ENCODE assay signal across 8 mouse cellular contexts in genomic region chr12:70112090-70112383, GRCm38 (mm10). TPM values are rescaled to one million over a fixed set of nuclear protein-coding genes. Genes with fewer than 3 reads are reported as not detected.
A peak's percentile ranks its signal among the peaks of the same experiment; 100 is the strongest.
DNase-seq lines count a peak whose midpoint lies in the region; ATAC-seq and TF ChIP-seq lines count a peak whose summit lies in the region.

No protein-coding gene starts in this region.

- H3K9me3 ChIP-seq in liver, embryonic 11.5 days (ENCODE audit: control insufficient read depth, low read length): no peaks in the 10 kb centered on the region

- ATAC-seq in liver, embryonic 11.5 days (replicated peaks; ENCODE audit: low FRiP score): no peak
- no peak for ATAC-seq in frontal cortex, adult (ENCODE audit: low TSS enrichment)

- H3K4me2 ChIP-seq in liver, embryonic 11.5 days: peak overlapping the region; percentile 93

- no peaks in the 10 kb centered on the region for H3K36me3 ChIP-seq in spleen, adult 2 months (ENCODE audit: control insufficient read depth, insufficient read depth, low read length)
- H3K36me3 ChIP-seq in liver, embryonic 11.5 days (ENCODE audit: control insufficient read depth, insufficient read depth, low read length): no peaks in the 10 kb centered on the region

- intact Hi-C loops in gastrocnemius, adult 2 months (cut with DNase I): loop anchor here (2.0 kb wide), 1 partner anchor 35 kb away; no protein-coding TSS in a partner anchor

- peak overlapping the region; percentile 98 for H3K4me3 ChIP-seq in gastrocnemius, adult 2 months
- H3K4me3 ChIP-seq in spleen, adult 2 months (ENCODE audit: extremely low read depth, insufficient read depth, insufficient read length): peak overlapping the region; percentile 80
- H3K4me3 ChIP-seq in liver, embryonic 11.5 days (ENCODE audit: low read depth, low read length): peak overlapping the region; percentile 67

- no peak for TF ChIP-seq POLR2A in spleen, adult 2 months (IDR thresholded peaks at IDR 0.05; ENCODE audit: low read depth, low read length)

- peak overlapping the region; percentile 71 for H3K9ac ChIP-seq in liver, embryonic 11.5 days (ENCODE audit: low read depth, low read length)

- H3K27ac ChIP-seq in gastrocnemius, adult 2 months: peak overlapping the region; percentile 96
- H3K27ac ChIP-seq in spleen, adult 2 months (ENCODE audit: insufficient read depth, low read length): no peak overlapping the region
- peak overlapping the region; percentile 28; the same call in 1 of the 2 replicates for H3K27ac ChIP-seq in liver, embryonic 11.5 days (ENCODE audit: low read depth, low read length)

- no peak for TF ChIP-seq CTCF in gastrocnemius, adult 2 months (IDR thresholded peaks at IDR 0.05)
- no peak for TF ChIP-seq CTCF in spleen, adult 2 months (IDR thresholded peaks at IDR 0.05; ENCODE audit: extremely low read depth, insufficient read depth, insufficient read length, insufficient replicate concordance)

- DNase-seq in gastrocnemius, adult 2 months: no peak
- no peak for DNase-seq in gastrocnemius, postnatal 25 days
- DNase-seq in spleen, adult 2 months (ENCODE audit: low read depth in 1 of 2, low spot score in 2 of 2): no peak
- no peak for DNase-seq in spleen, postnatal 36 days (ENCODE audit: low spot score in 2 of 2)
- DNase-seq in liver, embryonic 11.5 days (ENCODE audit: low spot score): no peak
- DNase-seq in layer of hippocampus, postnatal 25 days (ENCODE audit: extremely low spot score in 1 of 2, low spot score in 1 of 2): no peak
- no peak for DNase-seq in urinary bladder, postnatal 10 days (ENCODE audit: low spot score)

- no peaks in the 10 kb centered on the region for H3K27me3 ChIP-seq in spleen, adult 2 months (ENCODE audit: control insufficient read depth, insufficient read depth, low read length)
- peaks cover 11% of the 10 kb centered on the region; the same call in 1 of the 2 replicates for H3K27me3 ChIP-seq in liver, embryonic 11.5 days (replicated peaks; ENCODE audit: control insufficient read depth, insufficient read depth, low read length)

- WGBS in spleen, adult 2 months: 7% methylated on average over 16 of the region's 16 CpGs
- 8% methylated on average over 15 of the region's 16 CpGs for WGBS in liver, embryonic 11.5 days

- H3K4me1 ChIP-seq in spleen, adult 2 months (ENCODE audit: control insufficient read depth, insufficient read depth, insufficient read length): peaks cover 12% of the 10 kb centered on the region; the same call in 1 of the 2 replicates
- H3K4me1 ChIP-seq in liver, embryonic 11.5 days (replicated peaks; ENCODE audit: control insufficient read depth, insufficient read depth, low read length): peaks cover 6% of the 10 kb centered on the region

RNA-seq across cellular contexts. Expression of gene Nin, which starts 1.5 kb away (rescaled TPM):
- total RNA-seq in gastrocnemius, adult 2 months (2021): 10 to 100 TPM; 23.6 to 24.6 TPM
- 10 to 100 TPM; 20.4 to 20.9 TPM for total RNA-seq in gastrocnemius, postnatal 25 days (2021)
- 11.5 and 14.1 TPM in 2 replicates for polyA plus RNA-seq in spleen, adult 2 months (2012; rRNA removed)
- 7.7 and 9.4 TPM in 2 replicates for polyA plus RNA-seq in liver, embryonic 11.5 days (2014; fragmentation: Nextera tagmentation; extraction: Ambion mirVana)
- total RNA-seq in layer of hippocampus, postnatal 25 days (2021): 10 to 100 TPM; 53.7 to 69.3 TPM

RNA-seq across cellular contexts. Expression of gene Abhd12b, which starts 41.9 kb away (rescaled TPM):
- not detected for total RNA-seq in gastrocnemius, adult 2 months (2021)
- total RNA-seq in gastrocnemius, postnatal 25 days (2021): not detected
- not detected in 2 replicates for polyA plus RNA-seq in spleen, adult 2 months (2012; rRNA removed)
- polyA plus RNA-seq in liver, embryonic 11.5 days (2014; fragmentation: Nextera tagmentation; extraction: Ambion mirVana): 0.12 TPM in 1 of 2 replicates, not detected in the other
- total RNA-seq in layer of hippocampus, postnatal 25 days (2021): not detected
